Mouse (Mus musculus): ENCODE data around the gene Celf2.
"Not testable (repeated sequence)": the region's sequence is repeated elsewhere in the genome, so short reads cannot be mapped to it uniquely, and the experiment has no call there.

Celf2 gene

DNA sequence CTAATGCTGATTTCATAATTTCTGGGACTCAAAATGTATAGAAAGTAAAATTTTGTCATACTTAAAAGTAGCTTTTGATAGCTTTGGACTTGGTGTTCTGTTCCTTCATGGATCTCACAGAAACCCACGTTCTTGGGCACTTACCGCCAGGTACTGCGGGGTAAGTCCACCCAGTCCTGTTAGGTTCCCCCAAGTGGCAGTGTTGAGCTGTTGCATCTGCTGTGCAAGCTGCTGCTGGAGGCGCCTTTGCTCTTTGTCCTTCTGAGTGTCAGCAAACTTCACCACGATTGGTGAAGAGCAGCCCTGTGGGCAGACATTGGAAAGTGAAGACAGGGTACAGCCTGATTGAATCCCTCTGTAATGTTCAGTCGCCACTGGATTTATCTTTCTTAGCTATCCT, 905.5 kb downstream of the Celf2 start:
- no peak for DNase-seq (ENCODE audit: low read depth, low spot score)

DNA sequence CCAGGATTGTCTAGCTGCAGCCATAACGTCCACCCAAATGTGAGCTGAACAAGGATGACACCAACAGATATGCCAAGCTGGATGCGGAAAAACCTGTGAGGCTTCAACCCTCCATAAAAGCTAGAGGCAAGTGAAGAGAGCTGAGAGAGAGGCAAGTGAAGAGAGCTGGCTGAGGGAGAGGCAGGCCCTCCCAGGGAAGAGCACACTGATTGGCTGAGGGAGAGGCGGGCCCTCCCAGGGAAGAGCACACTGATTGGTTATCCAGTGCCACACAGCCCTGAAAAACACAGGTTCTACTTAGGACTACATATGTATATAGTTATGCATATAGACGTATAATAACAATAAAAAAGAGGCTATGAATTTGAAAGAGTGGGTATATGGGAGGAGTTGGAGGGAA, 907.2 kb downstream of the Celf2 start:
- DNase-seq (ENCODE audit: low read depth, low spot score), result no peak

- no peak for DNase-seq (ENCODE audit: low read depth, low spot score)
Measured at GRCm38 (mm10) chr2:6598879-6599167, 910.5 kb downstream of the Celf2 start.

DNA sequence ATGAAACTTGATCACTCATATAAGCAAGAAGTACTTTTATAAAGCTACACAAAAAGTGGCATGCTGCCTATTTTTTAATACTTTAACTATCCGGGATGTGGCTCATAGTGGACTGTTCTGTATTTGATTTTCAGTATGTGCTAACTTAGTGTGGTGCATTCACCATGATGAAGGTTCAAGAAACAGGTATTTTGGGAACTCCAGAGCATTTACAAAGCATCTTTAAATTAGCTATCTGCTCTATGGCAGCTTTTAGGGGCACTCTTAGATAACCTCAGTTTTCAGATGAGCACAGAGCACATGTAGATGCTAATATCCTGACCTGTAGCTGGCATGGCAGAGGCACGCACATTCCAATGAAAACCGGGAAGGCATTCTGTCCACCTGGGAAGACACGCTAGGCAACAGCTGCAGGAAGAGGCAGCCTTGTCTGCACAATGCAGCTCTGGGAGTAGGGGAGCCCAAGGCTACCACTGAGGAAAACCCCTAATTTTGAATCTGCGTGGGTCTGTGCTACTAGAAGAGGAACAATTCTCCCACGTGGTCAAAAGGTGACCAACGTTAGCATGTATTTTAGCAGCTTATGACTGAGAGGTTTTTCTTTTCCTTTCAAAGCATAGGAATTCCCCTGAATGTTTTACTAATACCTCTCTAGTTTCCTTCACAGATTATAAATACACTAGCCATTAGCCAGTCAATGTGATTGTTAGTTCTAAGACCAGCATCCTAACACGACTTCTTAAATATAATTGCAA, 911.1 kb downstream of the Celf2 start:
- DNase-seq (ENCODE audit: low read depth, low spot score), result no peak

DNA sequence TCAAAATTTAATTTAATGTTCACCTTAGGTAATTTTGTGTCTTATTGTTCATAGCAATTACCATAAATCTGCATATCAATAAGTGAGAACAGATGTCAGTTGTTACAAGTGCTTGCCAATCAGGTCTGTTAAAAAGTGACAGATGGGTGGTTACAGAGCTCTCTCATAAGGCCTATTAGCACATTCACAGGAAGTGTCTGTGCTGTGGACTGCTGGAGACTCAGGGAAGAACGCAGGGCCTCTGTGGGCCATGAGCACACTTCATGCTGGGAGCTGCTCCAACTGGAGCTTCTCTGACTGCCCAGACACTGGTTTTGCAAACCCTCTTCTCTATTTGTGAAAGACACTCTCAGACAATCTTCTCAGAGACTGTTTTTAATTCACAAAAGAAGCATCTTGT, 914.6 kb downstream of the Celf2 start:
- peak; percentile 59 for DNase-seq (ENCODE audit: low read depth, low spot score)

- DNase-seq (ENCODE audit: low read depth, low spot score), result no peak
Measured at GRCm38 (mm10) chr2:6594160-6594559, 915.2 kb downstream of the Celf2 start.

DNA sequence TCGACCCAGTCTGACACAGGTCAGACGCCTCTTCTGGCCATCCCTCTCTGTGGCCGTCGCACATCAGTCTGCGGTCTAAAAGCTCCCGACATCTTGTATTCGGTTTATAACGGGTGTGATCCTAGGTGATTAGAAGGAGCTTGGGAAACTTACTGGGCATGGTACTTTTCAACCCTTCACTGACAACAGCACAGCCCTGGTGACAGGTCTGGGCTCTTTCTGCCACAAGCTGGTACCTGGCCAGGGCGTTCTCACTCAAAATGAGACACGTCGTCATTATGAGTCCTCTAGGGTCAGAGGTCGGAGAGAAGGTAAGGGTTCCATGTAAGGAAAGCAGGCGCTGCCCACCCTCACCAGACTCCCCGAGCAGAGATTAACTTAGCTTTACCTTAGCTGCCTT, 915.6 kb downstream of the Celf2 start:
- no peak for DNase-seq (ENCODE audit: low read depth, low spot score)

DNA sequence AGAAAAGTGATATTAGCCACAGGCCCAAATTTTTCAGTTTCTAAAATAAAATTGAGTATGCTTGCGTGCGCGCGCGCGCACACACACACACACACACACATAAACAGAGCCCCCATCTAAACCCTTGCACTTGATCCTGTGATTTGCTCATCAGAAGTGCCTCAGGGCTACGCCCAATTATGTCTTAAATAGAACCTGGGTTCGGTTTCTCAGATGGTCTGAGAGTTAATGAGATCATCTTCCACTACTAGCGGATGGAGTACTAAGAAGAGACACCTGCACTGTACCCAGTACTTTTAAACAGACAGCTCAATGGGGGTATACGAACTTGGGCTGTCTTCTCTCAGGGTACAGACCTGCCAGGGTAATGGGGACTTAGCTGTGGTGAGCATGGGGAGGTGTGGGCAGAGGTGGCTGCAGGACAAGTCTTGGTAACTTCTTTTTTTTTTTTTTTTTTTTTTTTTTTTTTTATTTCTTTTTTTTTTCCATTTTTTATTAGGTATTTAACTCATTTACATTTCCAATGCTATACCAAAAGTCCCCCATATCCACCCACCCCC, 923.2 kb downstream of the Celf2 start:
- no peak for DNase-seq (ENCODE audit: low read depth, low spot score)

DNA sequence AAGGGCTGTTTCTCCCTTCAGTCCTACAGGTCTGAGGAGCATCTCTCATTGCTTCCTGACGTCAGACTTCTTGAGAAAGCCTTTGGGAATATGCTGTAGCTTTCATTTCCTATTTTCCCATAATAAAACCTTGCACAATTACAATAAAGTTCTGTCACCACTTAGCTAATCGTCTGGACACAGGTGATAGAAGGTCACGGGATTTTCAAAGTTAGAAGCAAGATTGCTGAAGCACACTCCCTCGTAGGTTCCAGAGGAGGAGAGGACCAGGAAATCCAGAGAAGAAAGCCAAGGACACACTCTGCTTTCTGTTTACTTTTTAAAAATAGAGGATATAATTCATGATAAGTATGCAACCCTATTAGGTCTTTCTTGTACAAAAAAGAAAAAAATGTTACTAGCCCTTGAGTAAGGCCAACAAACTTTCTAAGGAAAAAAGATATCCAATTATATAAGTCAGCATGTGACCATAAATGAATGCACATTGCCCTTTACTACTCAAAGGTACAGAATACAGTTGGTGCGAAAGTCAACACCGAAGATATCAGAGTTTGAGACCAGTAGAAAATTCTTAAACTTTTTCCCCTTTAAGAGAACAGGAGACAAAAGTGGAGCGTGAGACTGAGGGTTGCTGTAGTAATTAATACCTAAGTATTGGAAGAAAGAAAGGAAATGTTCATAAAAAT, 924.2 kb downstream of the Celf2 start:
- no peak for DNase-seq (ENCODE audit: low read depth, low spot score)

- DNase-seq (ENCODE audit: low read depth, low spot score), result no peak
Measured at GRCm38 (mm10) chr2:6582711-6583110, 926.7 kb downstream of the Celf2 start.

GRCm38 (mm10) chr2:6580066-6580465, 929.3 kb downstream of the Celf2 start:
- DNase-seq (ENCODE audit: low read depth, low spot score), result no peak

GRCm38 (mm10) chr2:6575316-6575715, 934.0 kb downstream of the Celf2 start:
- DNase-seq (ENCODE audit: low read depth, low spot score), result not testable (repeated sequence)

- DNase-seq (ENCODE audit: low read depth, low spot score), result no peak
Measured at GRCm38 (mm10) chr2:6573640-6574039, 935.7 kb downstream of the Celf2 start.

GRCm38 (mm10) chr2:6572976-6573375, 936.4 kb downstream of the Celf2 start:
- no peak for DNase-seq (ENCODE audit: low read depth, low spot score)

DNA sequence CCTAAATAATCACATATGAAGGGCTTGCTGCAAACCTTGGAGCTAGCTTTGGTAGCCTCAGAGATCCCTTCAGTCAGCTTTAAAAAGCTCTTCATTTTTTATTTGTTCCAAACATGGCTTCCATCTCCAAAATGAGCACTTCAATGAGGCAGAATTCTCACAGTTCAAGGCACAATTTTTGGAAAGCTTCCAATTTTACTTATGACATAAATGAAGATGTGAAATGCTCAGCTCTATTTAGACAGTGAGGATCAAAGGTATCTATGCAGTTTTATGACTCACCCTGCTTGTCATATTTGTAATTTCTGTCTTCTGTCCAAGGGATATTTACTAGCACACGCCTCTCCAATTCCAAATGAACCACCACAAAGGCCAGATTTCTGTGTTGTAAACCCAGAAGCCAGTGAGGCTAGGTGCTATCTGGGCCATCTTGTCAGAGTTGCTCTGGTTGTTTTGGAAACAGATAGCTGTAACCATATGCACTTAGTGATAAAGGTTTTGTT, 940.3 kb downstream of the Celf2 start:
- no peak for DNase-seq (ENCODE audit: low read depth, low spot score)

GRCm38 (mm10) chr2:6565175-6565574, 944.2 kb downstream of the Celf2 start:
- DNase-seq (ENCODE audit: low read depth, low spot score), result no peak

DNA sequence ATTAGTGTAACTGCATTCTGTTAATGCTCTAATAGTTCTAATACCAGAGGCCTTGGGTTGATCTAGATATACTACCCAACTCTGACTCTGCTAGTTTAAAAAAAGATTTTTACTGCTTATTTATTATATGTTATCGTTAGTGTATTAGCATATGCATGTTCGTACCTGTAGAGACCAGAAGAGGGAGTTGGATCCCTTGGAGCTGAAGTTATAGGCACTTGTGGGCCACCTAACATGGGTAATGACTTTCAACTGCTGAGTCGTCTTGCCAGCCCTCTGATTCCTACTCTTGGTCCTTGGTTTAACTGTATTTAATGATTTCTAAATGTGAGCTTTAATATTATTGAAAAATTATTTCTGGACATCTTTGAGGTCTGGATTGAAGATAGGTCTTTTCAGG, 948.0 kb downstream of the Celf2 start:
- DNase-seq (ENCODE audit: low read depth, low spot score), result no peak

- no peak for DNase-seq (ENCODE audit: low read depth, low spot score)
Measured at GRCm38 (mm10) chr2:6560802-6561201, 948.6 kb downstream of the Celf2 start.

- no peak for DNase-seq (ENCODE audit: low read depth, low spot score)
Measured at GRCm38 (mm10) chr2:6559581-6559980, 949.8 kb downstream of the Celf2 start.

- no peak for DNase-seq (ENCODE audit: low read depth, low spot score)
Measured at GRCm38 (mm10) chr2:6558303-6559254, 950.8 kb downstream of the Celf2 start.

GRCm38 (mm10) chr2:6557749-6558148, 951.6 kb downstream of the Celf2 start:
- no peak for DNase-seq (ENCODE audit: low read depth, low spot score)

DNA sequence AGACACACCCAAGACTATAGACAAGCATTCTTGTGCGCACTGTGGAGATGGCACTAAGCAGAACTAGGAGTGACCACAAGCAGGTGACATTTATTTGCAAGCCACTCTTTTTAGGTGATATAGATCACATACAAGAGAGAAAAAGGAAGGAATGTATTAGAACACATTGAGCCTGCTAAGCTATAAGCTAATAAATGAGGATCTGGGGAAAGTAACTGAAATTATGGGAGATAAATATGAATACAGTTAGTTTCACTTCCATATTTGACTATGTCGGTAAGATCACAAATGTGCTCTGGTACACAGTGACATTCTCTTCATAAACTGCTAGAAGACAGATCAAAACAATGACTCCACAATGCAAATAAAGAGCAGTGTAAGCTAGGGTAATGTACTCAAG, 952.5 kb downstream of the Celf2 start:
- DNase-seq (ENCODE audit: low read depth, low spot score), result no peak
